Mouse (Mus musculus): Measurements from ENCODE around the gene Tmem14a.
"Not testable (repeated sequence)": the region's sequence is repeated elsewhere in the genome, so short reads cannot be mapped to it uniquely, and the experiment has no call there.

The Tmem14a gene

DNA sequence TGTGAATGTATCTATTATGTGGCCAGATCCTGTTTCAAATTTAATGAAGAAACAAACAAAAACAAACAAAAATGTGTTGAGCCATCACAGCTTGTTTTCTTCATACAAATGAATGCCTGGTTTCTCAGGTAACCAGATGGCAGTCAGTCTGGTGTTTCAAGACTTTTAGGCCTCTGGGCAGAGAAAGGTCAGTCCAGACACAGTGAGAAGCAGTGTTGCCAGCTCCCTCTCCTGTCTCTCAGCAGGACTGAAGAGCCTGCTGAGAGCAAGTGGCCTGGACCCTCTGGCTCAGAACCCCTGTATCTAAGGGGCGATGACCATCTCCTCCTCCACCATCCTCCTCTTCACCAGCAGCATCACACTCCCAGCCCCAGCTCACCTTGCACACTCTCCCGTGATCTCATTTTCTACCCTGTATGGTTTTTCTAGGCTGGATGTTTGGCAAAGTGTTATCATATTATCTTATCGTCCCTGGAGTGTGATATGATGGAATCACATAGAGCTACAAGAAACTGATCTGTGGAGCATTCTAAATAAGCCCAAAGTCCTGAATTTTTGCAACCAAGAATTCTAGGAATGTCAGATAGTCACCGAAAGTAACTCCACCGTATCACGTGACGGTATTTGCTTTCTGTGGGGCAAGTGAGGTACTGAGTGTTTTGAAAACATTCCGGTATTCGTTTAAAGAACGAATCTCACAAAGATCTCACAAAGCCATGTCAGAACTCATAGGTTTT is 34.4 kb downstream of the Tmem14a start:
- no peak for DNase-seq (ENCODE audit: low read depth, low spot score)

GRCm38 (mm10) chr1:21253303-21253650 is 34.9 kb downstream of the Tmem14a start:
- no peak for DNase-seq (ENCODE audit: low read depth, low spot score)

- DNase-seq (ENCODE audit: low read depth, low spot score): peak; percentile 80
Observed at GRCm38 (mm10) chr1:21253856-21254255, 35.5 kb downstream of the Tmem14a start.

DNA sequence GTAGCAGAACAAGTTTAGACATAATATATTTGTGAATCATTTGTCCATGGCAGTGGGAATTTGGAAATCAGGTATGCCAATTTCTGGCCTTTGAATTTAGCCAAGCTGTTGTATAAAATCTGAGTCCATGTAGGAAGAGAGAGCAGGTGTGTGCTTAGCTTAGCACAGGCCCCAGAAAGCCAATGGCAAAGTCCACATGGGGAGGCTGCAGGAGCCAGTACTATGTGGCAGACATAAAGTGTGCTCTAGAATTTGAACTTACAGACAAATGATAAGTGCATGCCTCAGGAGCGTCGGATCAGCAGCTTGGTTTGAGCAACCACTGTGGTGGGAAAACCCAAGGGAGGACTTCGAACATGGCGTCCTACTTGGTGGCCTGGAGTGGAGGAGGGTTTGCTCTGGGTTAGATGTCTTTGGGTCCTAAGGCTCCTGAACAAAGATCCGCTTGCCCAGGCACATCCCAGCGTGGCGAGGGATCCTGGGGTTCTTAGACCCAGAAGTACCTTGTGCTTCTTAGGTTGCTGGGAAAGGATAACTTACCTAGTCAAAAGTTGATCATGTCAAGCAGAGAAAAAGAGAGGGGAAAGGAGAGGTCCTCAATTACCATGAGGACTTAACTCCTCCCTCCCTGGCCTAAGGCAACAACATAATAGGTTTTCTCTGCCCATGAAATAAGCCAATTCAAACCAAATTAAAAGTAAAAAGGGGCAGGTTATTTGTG is 37.4 kb downstream of the Tmem14a start:
- peak; percentile 88 for DNase-seq (ENCODE audit: low read depth, low spot score)

DNA sequence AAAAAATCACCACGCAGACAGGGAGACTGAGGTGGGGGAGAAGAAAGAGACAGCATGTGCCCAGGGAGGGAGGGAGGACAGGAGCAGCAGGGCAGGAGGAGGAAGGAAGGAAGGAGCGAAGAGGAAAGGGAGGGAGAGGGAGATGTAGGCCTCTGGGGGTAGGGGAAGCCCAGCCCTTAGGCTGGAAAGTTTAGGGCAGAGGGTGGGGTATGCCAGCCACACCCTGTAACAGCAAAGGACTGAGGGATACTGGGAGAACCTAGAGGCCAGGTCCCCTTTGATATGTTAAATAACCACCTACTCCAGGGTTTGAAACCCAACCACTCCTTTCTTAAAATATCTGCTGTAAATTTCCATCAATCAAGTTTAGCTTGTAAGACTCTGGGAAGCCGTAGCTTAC is 38.0 kb downstream of the Tmem14a start:
- DNase-seq (ENCODE audit: low read depth, low spot score): peak; percentile 98

DNA sequence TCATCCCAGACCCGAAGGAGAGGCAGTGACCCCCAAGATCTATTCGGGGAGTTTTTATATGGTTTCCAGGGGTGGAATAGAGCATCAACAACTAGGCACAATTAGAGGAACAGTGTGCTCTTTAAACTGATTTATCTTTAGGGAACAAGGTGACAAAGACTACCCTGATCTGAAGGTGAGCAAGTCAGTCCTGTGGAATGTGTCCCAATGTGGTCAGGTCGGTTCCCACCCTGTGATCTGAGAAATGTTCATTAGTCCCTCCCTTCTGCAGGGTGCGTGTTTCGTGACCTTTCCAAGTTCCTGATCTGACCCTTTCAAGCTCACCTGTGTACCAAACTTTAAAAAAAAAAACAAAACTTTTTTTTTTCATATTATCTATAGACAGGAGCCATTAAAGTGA is 38.5 kb downstream of the Tmem14a start:
- DNase-seq (ENCODE audit: low read depth, low spot score): peak; percentile 88

DNA sequence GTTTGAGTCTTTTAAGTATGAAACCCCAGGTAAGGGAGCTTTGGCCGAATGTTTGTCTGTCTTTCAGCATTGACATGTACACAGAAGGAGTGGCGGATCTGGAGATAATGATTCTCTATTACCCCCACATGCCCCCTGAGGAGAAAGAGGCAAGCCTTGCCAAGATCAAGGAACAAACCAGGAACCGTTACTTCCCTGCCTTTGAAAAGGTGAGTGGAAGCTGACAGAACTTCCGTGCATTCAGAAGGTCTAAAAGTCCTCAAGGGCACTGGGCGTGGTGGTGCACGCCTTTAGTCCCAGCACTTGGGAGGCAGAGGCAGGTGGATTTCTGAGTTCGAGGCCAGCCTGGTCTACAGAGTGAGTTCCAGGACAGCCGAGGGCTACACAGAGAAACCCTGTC is 41.6 kb downstream of the Tmem14a start:
- DNase-seq (ENCODE audit: low read depth, low spot score): peak; percentile 93

DNA sequence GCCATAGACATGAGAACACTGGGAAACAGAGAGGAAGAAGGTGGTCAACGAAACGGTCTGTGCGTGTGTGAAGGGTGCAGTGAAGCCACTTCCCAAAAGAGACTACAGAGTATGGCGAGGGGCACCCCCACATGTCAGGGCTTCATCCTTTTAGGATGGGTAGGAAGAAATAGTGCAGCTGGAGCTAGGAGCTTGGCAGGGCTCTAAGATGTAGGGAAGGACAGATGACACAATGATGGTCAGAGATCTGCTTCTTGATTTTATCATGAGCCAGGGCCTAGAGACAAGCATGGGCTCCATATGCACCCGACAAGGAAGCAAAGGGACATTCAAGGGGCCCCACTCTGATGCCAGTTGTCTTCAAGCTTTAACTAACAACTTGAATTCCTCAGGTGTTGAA is 44.0 kb downstream of the Tmem14a start:
- DNase-seq (ENCODE audit: low read depth, low spot score): no peak

GRCm38 (mm10) chr1:21263986-21264385 is 45.6 kb downstream of the Tmem14a start:
- no peak for DNase-seq (ENCODE audit: low read depth, low spot score)

DNA sequence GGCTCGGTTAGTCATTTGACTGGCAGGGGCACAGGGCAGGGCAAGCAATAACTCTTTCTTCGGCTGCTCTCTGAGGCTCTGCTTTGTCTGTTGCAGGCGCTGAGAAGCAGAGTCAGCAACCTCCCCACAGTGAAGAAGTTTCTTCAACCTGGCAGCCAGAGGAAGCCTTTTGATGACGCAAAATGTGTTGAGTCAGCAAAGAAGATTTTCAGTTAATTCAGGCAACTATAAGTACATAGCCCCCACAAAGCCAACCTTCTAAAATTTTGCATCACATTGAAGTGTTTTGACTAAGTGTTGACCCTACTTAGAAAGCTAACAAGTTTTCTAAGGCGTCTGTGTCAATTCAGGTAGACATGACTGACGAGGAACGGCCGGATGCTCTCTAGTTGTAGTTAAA is 46.4 kb downstream of the Tmem14a start:
- no peak for DNase-seq (ENCODE audit: low read depth, low spot score)

DNA sequence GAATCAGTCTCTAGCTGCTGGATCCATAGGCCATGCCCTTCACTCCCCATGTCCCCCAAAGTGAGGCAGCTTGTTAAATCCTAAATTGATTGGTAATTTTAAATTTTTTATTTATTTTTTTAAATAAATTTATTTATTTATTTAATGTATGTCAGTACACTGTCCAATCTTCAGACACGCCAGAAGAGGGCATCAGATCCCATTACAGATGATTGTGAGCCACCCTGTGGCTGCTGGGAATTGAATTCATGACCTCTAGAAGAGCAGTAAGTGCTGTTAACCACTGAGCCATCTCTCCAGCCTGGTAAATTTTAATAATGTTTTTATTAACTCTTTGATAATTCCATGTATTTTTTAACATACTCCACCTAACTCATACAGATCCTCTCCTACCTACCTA is 48.4 kb downstream of the Tmem14a start:
- peak; percentile 36 for DNase-seq (ENCODE audit: low read depth, low spot score)

DNA sequence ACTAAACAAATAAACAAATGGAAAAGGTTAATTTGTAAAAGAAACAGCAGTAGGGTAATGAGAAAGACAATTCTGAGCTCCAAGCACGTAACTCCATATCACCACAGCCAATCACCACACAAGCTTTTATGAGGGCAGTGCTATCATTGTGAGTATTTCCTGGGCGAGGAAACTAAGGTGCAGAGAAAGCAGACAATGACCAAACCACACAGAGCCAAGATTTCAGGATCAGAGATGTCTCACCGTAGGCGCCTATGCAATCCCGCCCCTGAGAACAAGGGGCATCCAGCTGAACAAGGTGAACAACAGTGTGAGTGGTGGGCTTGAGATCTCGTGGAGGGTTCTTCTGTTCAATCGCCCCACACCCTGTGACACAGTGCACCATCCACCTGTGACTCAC is 49.1 kb downstream of the Tmem14a start:
- DNase-seq (ENCODE audit: low read depth, low spot score): not testable (repeated sequence)

- peak; percentile 84 for DNase-seq (ENCODE audit: low read depth, low spot score)
Observed at GRCm38 (mm10) chr1:21271343-21272055, 53.1 kb downstream of the Tmem14a start.

- peak; percentile 58 for DNase-seq (ENCODE audit: low read depth, low spot score)
Observed at GRCm38 (mm10) chr1:21272056-21272431, 53.7 kb downstream of the Tmem14a start.

GRCm38 (mm10) chr1:21273091-21273490 is 54.7 kb downstream of the Tmem14a start:
- DNase-seq (ENCODE audit: low read depth, low spot score): no peak

DNA sequence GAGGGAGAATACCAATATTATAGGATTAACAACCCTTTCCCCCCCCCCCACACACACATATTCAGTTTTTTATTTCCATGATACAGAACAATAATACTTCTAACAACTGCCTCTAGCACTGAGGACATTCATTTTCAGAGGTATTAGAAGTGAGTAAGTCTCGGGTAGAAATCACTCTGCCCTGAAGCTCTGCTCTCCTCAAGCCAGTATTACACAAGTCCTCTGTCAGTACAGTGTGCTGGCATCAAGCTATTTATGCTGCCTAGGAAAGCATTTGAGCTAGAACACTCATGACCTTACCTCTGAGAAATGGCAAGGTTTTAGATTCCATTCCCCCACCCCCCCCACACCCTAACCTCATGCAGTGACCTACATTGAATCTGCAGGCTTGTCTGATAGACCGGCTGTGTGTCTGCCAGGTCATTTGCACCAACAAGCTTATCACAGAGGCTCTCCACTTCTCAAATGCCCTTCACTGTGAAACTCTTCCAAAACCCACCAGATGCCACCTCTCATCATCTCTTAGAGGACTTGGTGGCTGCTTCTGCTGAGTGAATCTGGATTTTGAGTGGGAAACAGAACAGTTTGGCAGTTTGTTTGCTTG is 56.2 kb downstream of the Tmem14a start:
- no peak for DNase-seq (ENCODE audit: low read depth, low spot score)

DNA sequence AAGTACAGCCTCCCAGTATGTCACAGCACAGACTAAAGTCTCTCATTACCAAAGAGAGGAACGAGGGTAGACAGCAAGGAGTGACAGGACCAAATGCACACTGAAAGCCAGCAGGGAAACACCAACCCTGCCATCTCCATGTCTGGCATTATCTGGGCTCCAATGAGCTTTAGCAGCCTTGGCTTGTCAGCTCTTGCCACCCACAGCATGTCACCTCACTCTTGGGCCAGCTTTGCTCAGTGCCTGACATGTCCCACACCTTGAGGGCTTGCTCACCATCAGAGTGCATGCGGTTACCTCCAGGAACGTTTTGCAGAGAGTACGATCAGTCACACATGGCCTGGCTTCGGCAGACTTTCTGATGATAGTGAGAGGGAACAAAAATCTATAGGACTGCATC is 57.0 kb downstream of the Tmem14a start:
- DNase-seq (ENCODE audit: low read depth, low spot score): not testable (repeated sequence)

DNA sequence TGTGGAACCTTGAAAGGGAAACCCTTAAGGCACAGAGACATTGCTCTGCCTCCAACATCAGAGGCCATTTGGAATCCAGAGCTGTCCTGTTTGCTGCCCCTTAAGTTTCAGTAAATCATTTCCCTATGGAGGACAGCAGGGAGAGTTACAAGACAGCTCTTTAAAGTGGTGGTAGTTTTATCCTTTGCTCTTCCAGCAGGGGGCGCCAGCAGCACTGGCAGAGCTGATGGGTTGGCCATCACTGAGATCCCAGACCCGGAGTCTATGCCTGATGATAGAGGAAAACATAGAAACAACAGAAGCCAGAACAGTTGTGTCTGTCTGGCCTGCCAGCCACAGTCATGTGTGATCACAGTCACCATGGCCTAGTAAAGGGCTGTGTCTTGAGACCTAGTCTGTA is 57.8 kb downstream of the Tmem14a start:
- not testable (repeated sequence) for DNase-seq (ENCODE audit: low read depth, low spot score)
